Mouse (Mus musculus) retina, postnatal 1 day (tissue): Measurements from ENCODE around the gene Iqch.

Experiments used
- DNase-seq: peaks from one replicate; pipeline ENCODE4 v3.0.0-alpha.2; 2012

Gene Iqch

GRCm38 (mm10) chr9:63490521-63491307, 111.6 kb downstream of the Iqch start:
- DNase-seq, result peak; percentile 93

- peak; percentile 60 for DNase-seq
Measured at GRCm38 (mm10) chr9:63489156-63489555, 113.1 kb downstream of the Iqch start.

- DNase-seq, result no peak
Measured at GRCm38 (mm10) chr9:63465561-63465960, 136.7 kb downstream of the Iqch start.

GRCm38 (mm10) chr9:63462296-63462695, 140.0 kb downstream of the Iqch start:
- DNase-seq, result peak; percentile 82

- peak; percentile 6 for DNase-seq
Measured at GRCm38 (mm10) chr9:63456401-63456800, 145.9 kb downstream of the Iqch start.

- DNase-seq, result peak; percentile 53
Measured at GRCm38 (mm10) chr9:63454341-63454740, 148.0 kb downstream of the Iqch start.

GRCm38 (mm10) chr9:63450531-63451030, 151.7 kb downstream of the Iqch start:
- peak; percentile 78 for DNase-seq

- DNase-seq, result no peak
Measured at GRCm38 (mm10) chr9:63443695-63444094, 158.6 kb downstream of the Iqch start.

GRCm38 (mm10) chr9:63430652-63431051, 171.6 kb downstream of the Iqch start:
- DNase-seq, result no peak

- no peak for DNase-seq
Measured at GRCm38 (mm10) chr9:63421096-63421736, 181.1 kb downstream of the Iqch start.

- DNase-seq, result peak; percentile 61
Measured at GRCm38 (mm10) chr9:63420396-63420795, 181.9 kb downstream of the Iqch start.

- no peak for DNase-seq
Measured at GRCm38 (mm10) chr9:63400176-63400575, 202.1 kb downstream of the Iqch start.

GRCm38 (mm10) chr9:63399463-63399815, 202.9 kb downstream of the Iqch start:
- DNase-seq, result no peak

- peak; percentile 95 for DNase-seq
Measured at GRCm38 (mm10) chr9:63398611-63399462, 203.5 kb downstream of the Iqch start, which contains the start of gene 2300009A05Rik. Gene 2300009A05Rik (minus strand): TSS chr9:63399246.

GRCm38 (mm10) chr9:63395612-63396011, 206.7 kb downstream of the Iqch start:
- DNase-seq, result no peak

GRCm38 (mm10) chr9:63391307-63391706, 211.0 kb downstream of the Iqch start:
- no peak for DNase-seq

- DNase-seq, result no peak
Measured at GRCm38 (mm10) chr9:63382761-63383160, 219.5 kb downstream of the Iqch start.

GRCm38 (mm10) chr9:63380326-63380725, 222.0 kb downstream of the Iqch start:
- no peak for DNase-seq

- no peak for DNase-seq
Measured at GRCm38 (mm10) chr9:63378174-63378573, 224.1 kb downstream of the Iqch start.

- DNase-seq, result peak; percentile 94
Measured at GRCm38 (mm10) chr9:63377270-63378142, 224.8 kb downstream of the Iqch start, which contains the start of gene Map2k5. Gene Map2k5 (minus strand): TSS chr9:63377902.

- no peak for DNase-seq
Measured at GRCm38 (mm10) chr9:63373315-63373714, 229.0 kb downstream of the Iqch start.

GRCm38 (mm10) chr9:63372541-63372940, 229.8 kb downstream of the Iqch start:
- DNase-seq, result peak; percentile 11
